Mouse (Mus musculus): ENCODE data around the gene Klrb1b. TPM values are rescaled to one million over a fixed set of nuclear protein-coding genes. Genes with fewer than 3 reads are reported as not detected.
A peak's percentile ranks its signal among the peaks of the same experiment; 100 is the strongest.

Gene Klrb1b
- polyA plus RNA-seq, 1 experiment: not detected

DNA sequence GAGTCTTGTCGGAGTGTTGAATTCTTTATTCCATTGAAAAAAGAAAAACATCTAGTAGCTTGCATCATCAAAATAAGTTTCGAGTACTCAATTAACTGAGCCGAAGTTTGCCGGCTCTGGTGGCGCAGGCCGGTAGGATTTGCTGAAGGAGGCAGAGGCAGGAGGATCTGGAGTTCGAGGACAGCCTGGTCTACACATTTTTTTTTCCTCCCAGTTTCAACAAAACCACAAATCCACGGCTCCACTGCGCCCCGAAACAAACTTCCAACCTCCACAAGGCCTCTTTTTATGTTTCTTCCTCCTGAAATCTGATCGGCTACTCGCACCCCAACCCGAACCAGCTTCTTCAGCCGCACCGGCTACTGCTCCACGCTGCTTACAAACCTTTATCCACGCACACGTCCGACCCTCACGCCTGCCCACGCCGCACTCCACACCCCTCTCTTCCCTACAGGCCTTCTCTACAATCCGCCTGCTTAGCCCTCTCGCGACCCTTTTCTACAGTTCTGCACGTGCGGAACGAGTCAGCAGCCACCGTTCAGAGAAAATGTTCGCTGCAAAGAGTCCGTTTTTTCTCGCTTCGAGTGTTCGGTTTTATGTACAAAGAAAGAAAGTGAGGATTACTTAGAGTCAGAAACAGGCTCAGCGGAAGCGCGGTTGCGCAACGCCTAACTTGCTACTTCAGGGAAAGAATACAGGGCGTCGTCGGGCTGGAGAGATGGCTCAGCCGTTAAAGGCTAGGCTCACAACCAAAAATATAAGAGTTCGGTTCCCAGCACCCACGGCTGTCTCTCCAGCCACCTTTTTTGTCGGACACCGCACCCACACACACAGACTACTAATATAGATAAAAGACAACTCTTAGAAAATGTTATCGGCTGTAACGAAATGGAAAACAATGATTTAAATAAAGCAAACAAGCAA lies 12.5 kb upstream of the Klrb1b start:
- Histone ChIP-seq H3K4me1 (ENCODE audit: control insufficient read depth, insufficient read depth, low read length) (no peaks in the 10 kb centered on the region; the same call in 1 of the 2 replicates), H3K27ac (ENCODE audit: control insufficient read depth, insufficient read depth, low read depth, low read length, poor library complexity) (peak overlapping the region; percentile 89), H3K4me3 (replicated peaks; ENCODE audit: control insufficient read depth, low read depth, low read length) (peak overlapping the region; percentile 86)
- WGBS: under 1% methylated on average over 49 of the region's 49 CpGs
- no peak for TF ChIP-seq POLR2A (IDR thresholded peaks at IDR 0.05; ENCODE audit: borderline replicate concordance, control insufficient read depth, low read depth, low read length)
- no peak for TF ChIP-seq CTCF (IDR thresholded peaks at IDR 0.05; ENCODE audit: control insufficient read depth, insufficient read depth, low read length)

DNA sequence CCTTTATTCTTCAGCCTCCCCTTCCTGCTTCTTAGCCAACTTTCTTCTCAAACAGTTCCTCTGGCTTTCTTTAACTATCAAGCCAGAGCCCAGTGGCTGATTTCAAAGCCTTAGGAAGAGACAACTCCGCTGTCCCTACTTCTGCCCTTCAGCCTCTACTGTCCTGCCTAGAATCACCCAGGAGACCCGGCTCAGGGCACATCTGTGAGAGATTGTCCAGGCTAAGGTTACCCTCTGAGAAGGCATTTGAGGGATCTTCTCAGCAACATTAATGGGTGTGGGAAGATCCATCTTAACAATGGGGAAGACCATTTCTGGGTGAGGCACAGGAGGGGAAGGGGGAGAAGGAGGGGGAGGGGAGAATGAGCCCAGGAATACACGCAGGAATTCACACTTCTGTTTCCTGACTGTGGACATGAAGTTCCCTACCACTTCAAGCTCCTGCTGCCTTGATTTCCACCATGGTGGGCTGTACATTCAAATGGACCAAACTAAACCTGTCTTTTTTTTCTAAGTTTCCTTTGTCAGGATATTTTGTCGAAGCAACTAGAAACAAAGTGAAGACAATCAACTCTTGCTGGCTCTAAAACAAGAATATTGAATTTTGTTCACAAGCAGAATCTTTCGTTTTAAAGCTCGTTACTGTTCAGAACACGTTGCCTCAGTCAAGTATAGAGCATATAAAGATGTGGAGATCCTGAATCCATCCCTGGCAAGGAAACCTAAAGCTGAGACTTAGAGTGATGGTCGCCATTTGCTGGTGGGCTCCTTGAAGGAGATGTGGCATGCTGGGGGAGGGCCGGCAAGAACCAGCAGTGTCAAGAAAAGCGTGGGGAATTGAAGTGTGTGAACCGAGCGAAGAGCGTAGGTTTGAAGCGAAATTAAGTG lies 11.6 kb upstream of the Klrb1b start:
- no peak for TF ChIP-seq CTCF (IDR thresholded peaks at IDR 0.05; ENCODE audit: control insufficient read depth, insufficient read depth, low read length)
- TF ChIP-seq POLR2A (IDR thresholded peaks at IDR 0.05; ENCODE audit: borderline replicate concordance, control insufficient read depth, low read depth, low read length): no peak
- Histone ChIP-seq H3K4me1 (ENCODE audit: control insufficient read depth, insufficient read depth, low read length) (no peaks in the 10 kb centered on the region; the same call in 1 of the 2 replicates), H3K27ac (ENCODE audit: control insufficient read depth, insufficient read depth, low read depth, low read length, poor library complexity) (peak overlapping the region; percentile 89; the same call in 1 of the 2 replicates), H3K4me3 (replicated peaks; ENCODE audit: control insufficient read depth, low read depth, low read length) (peak overlapping the region; percentile 86)
- 7% methylated on average over 14 of the region's 14 CpGs for WGBS

GRCm38 (mm10) chr6:128836955-128837334 lies 10.8 kb upstream of the Klrb1b start:
- TF ChIP-seq POLR2A (IDR thresholded peaks at IDR 0.05; ENCODE audit: borderline replicate concordance, control insufficient read depth, low read depth, low read length): no peak
- no peak for TF ChIP-seq CTCF (IDR thresholded peaks at IDR 0.05; ENCODE audit: control insufficient read depth, insufficient read depth, low read length)
- no peak overlapping the region for H3K4me3 ChIP-seq (replicated peaks; ENCODE audit: control insufficient read depth, low read depth, low read length)
- WGBS: 69% methylated on average over 6 of the region's 6 CpGs
- no peaks in the 10 kb centered on the region; the same call in 1 of the 2 replicates for H3K4me1 ChIP-seq (ENCODE audit: control insufficient read depth, insufficient read depth, low read length)
- H3K27ac ChIP-seq (ENCODE audit: control insufficient read depth, insufficient read depth, low read depth, low read length, poor library complexity): no peak overlapping the region

DNA sequence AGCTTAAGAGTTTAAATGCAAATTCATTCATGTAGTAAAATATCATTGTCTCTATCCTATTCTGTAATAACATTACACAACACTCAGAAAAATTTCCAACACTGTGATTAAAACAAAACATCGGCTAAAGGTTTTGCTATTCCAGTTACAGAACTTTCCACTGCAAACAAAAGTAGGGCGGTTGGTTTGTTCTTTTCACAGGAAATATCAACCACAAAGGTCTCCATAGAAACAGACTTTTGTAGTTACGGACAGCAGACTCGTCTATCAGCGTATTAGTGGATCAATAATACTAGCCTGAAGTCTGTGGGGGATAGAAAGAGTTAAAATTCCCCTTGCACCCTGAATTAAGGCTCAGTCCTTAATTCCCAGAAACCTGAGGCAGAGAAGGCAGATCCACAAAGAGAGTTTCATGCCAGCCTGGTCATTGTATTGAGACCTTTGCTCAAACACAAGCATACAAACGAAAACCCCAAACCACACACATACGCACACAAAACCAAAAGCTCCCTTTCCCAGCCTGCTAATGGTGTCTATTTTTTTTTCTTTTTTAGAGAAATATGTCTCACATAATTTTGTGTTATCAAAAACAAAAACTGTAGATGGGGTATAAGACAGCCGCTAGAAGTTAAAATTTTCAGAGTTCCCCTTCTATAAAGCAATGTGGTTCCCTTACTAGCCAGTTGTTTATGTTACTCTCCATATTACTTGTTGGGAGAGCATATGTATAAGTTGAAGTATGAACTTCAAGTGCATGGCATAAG lies 10.2 kb upstream of the Klrb1b start:
- 9% methylated on average over 8 of the region's 8 CpGs for WGBS

DNA sequence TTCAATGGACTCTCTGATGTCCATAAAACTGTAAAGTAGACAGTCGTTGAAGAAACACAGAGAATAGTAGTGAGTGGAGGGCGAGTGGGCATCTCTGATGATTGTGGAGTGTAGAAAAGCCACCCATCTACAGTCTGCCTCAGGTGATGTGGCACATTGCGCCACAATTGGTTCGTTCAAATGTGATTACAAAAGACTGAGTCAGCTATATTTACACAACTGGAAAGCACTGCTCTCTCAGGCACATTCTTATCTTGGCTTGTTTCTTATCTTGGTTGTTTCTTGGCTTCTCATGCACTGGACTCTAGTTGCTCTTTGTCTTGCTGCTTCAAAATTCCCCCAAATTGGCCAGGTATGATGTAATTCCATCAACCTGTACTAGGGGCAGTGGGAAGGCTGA lies 9.4 kb upstream of the Klrb1b start:
- H3K27ac ChIP-seq (ENCODE audit: control insufficient read depth, insufficient read depth, low read depth, low read length, poor library complexity): no peak overlapping the region; the same call in 1 of the 2 replicates
- no peaks in the 10 kb centered on the region; the same call in 1 of the 2 replicates for H3K4me1 ChIP-seq (ENCODE audit: control insufficient read depth, insufficient read depth, low read length)
- WGBS: 29% methylated on average over 4 of the region's 4 CpGs
- TF ChIP-seq CTCF (IDR thresholded peaks at IDR 0.05; ENCODE audit: control insufficient read depth, insufficient read depth, low read length) (no peak), POLR2A (IDR thresholded peaks at IDR 0.05; ENCODE audit: borderline replicate concordance, control insufficient read depth, low read depth, low read length) (no peak)
- H3K4me3 ChIP-seq (replicated peaks; ENCODE audit: control insufficient read depth, low read depth, low read length): no peak overlapping the region

More for the DNA sequence above, 10.2 kb upstream of the Klrb1b start:
- TF ChIP-seq CTCF (IDR thresholded peaks at IDR 0.05; ENCODE audit: control insufficient read depth, insufficient read depth, low read length) (no peak), POLR2A (IDR thresholded peaks at IDR 0.05; ENCODE audit: borderline replicate concordance, control insufficient read depth, low read depth, low read length) (no peak)
- Histone ChIP-seq H3K4me1 (ENCODE audit: control insufficient read depth, insufficient read depth, low read length) (no peaks in the 10 kb centered on the region; the same call in 1 of the 2 replicates), H3K4me3 (replicated peaks; ENCODE audit: control insufficient read depth, low read depth, low read length) (no peak overlapping the region), H3K27ac (ENCODE audit: control insufficient read depth, insufficient read depth, low read depth, low read length, poor library complexity) (no peak overlapping the region)

DNA sequence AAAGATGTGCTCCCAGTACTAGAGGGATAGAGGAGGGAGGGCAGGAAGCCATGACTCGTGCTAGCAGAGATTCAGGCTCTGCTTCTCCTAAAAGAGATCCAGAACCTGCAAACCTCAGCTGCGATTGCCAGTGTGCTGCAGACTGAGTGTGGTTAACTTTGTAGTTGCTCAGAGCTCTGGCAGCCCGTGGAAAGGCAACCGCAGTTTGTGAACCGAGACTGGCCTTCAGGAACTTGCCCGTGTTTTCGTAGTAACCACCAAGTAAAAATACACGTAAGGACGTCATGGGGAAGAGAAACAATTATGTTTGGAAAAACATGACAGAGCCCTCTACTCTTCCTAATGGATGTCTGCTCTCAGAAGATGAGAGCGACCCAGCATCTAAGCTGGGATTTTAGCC lies 6.9 kb upstream of the Klrb1b start:
- TF ChIP-seq POLR2A (IDR thresholded peaks at IDR 0.05; ENCODE audit: borderline replicate concordance, control insufficient read depth, low read depth, low read length): no peak
- TF ChIP-seq CTCF (IDR thresholded peaks at IDR 0.05; ENCODE audit: control insufficient read depth, insufficient read depth, low read length): no peak
- WGBS: 51% methylated on average over 10 of the region's 10 CpGs
- H3K27ac ChIP-seq (ENCODE audit: control insufficient read depth, insufficient read depth, low read depth, low read length, poor library complexity): no peak overlapping the region
- H3K4me3 ChIP-seq (replicated peaks; ENCODE audit: control insufficient read depth, low read depth, low read length): no peak overlapping the region
- no peaks in the 10 kb centered on the region; the same call in 1 of the 2 replicates for H3K4me1 ChIP-seq (ENCODE audit: control insufficient read depth, insufficient read depth, low read length)

- no peaks in the 10 kb centered on the region; the same call in 1 of the 2 replicates for H3K4me1 ChIP-seq (ENCODE audit: control insufficient read depth, insufficient read depth, low read length)
- WGBS: 38% methylated on average over 4 of the region's 4 CpGs
- no peak for TF ChIP-seq POLR2A (IDR thresholded peaks at IDR 0.05; ENCODE audit: borderline replicate concordance, control insufficient read depth, low read depth, low read length)
- TF ChIP-seq CTCF (IDR thresholded peaks at IDR 0.05; ENCODE audit: control insufficient read depth, insufficient read depth, low read length): no peak
- H3K4me3 ChIP-seq (replicated peaks; ENCODE audit: control insufficient read depth, low read depth, low read length): no peak overlapping the region
- H3K27ac ChIP-seq (ENCODE audit: control insufficient read depth, insufficient read depth, low read depth, low read length, poor library complexity): no peak overlapping the region
Observed at GRCm38 (mm10) chr6:128829837-128830236, 3.7 kb upstream of the Klrb1b start.

Data from bone marrow, adult 2 months (tissue).